Mouse (Mus musculus) hindbrain, embryonic 14.5 days (tissue): ENCODE data around the gene Lrsam1. TPM values are rescaled to one million over a fixed set of nuclear protein-coding genes. Genes with fewer than 3 reads are reported as not detected.

Source experiments
- ATAC-seq: fragments of 200-750 bp; cut with Nextera tagmentation; 2 replicates; pipeline ENCODE4 v1.8.0; 2017; ENCODE audit warnings: moderate number of reproducible peaks, mild to moderate bottlenecking, moderate TSS enrichment, moderate library complexity; ENCODE audit not compliant: low FRiP score
- DNase-seq: peaks from one replicate; pipeline ENCODE4 v3.0.0-alpha.2; 2015; ENCODE audit warnings: low spot score
- H3K27ac ChIP-seq: fragments of 300-500 bp; sonication (generic); 2 replicates; pipeline ENCODE4 v1.5.1; 2014; ENCODE audit warnings: mild to moderate bottlenecking, moderate library complexity
- H3K27me3 ChIP-seq: fragments of 300-500 bp; sonication (generic); 2 replicates; pipeline ENCODE4 v1.6.1; 2014; ENCODE audit warnings: mild to moderate bottlenecking, low read length, mixed read lengths; ENCODE audit not compliant: control insufficient read depth, insufficient read depth
- H3K36me3 ChIP-seq: fragments of 300-500 bp; sonication (generic); replicated peaks from 2 replicates; pipeline ENCODE4 v1.6.1; 2014; ENCODE audit not compliant: control insufficient read depth, insufficient read depth
- H3K4me1 ChIP-seq: fragments of 300-500 bp; sonication (generic); replicated peaks from 2 replicates; pipeline ENCODE4 v1.6.1; 2014; ENCODE audit warnings: antibody characterized with exemption, low read length, mixed read lengths; ENCODE audit not compliant: control insufficient read depth, insufficient read depth
- H3K4me2 ChIP-seq: fragments of 300-500 bp; sonication (generic); replicated peaks from 2 replicates; pipeline ENCODE4 v1.6.1; 2014; ENCODE audit warnings: mild to moderate bottlenecking, moderate library complexity
- H3K4me3 ChIP-seq: fragments of 300-500 bp; sonication (generic); replicated peaks from 2 replicates; pipeline ENCODE4 v1.5.1; 2014; ENCODE audit warnings: mild to moderate bottlenecking, low read length
- H3K9ac ChIP-seq: fragments of 300-500 bp; sonication (generic); 2 replicates; pipeline ENCODE4 v1.6.1; 2014
- H3K9me3 ChIP-seq: fragments of 300-500 bp; sonication (generic); 2 replicates; pipeline ENCODE4 v1.6.1; 2016; ENCODE audit warnings: low read length; ENCODE audit not compliant: control insufficient read depth
- WGBS: fragments of 180-500 bp; shearing (Covaris S2); extraction: QIAGEN DNeasy Blood & Tissue Kit; methylation state at CpG from one replicate; pipeline ENCODE4 v1.1.7; 2014; 5-methylcytosine and 5-hydroxymethylcytosine counted together
- polyA plus RNA-seq: library from polyadenylated mRNA; unstranded; fragments of >200 nt; fragmentation: Nextera tagmentation; extraction: Ambion mirVana; gene quantifications from 2 replicates; pipeline ENCODE4 v1.2.1, GENCODE M21; 2014

The Lrsam1 gene
- polyA plus RNA-seq, 1 experiment from 2014 or later: 20.2 TPM

- Histone ChIP-seq H3K4me3 (no peak overlapping the region), H3K4me1 (peaks cover 13% of the 10 kb centered on the region), H3K9ac (no peak overlapping the region), H3K4me2 (no peak overlapping the region), H3K27ac (no peak overlapping the region), H3K9me3 (no peaks in the 10 kb centered on the region), H3K36me3 (peaks cover 33% of the 10 kb centered on the region), H3K27me3 (no peaks in the 10 kb centered on the region)
- ATAC-seq (no peak), DNase-seq (no peak)
- WGBS: 29% methylated on average over 9 of the region's 9 CpGs
Measured at GRCm38 (mm10) chr2:32971235-32971634, 9.8 kb upstream of the Lrsam1 start.

DNA sequence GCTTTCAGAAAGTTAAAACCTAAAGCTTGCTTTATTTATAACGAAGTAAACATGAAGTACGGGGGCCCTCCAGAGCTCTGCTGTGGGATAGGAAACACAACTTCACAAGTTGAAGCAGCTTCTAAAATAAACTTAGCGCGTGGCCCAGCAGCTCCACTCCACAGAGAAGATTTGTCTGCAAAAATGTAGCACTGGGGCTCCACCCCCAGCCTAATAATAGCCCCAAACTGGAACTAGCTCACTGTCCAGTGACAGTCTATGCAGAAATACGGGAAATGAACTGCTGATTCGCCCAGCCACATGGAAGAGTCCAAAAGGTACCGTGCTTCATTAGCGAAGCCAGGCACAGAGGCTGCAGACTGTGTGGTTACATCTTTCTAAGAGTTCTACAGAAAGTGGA is 7.9 kb upstream of the Lrsam1 start:
- Histone ChIP-seq H3K27ac (no peak overlapping the region), H3K4me1 (peaks cover 16% of the 10 kb centered on the region), H3K27me3 (no peaks in the 10 kb centered on the region), H3K4me3 (no peak overlapping the region), H3K9ac (no peak overlapping the region), H3K4me2 (no peak overlapping the region), H3K9me3 (no peaks in the 10 kb centered on the region), H3K36me3 (peaks cover 33% of the 10 kb centered on the region)
- no peak for DNase-seq
- ATAC-seq: no peak
- 87% methylated on average over 8 of the region's 8 CpGs for WGBS

- no peaks in the 10 kb centered on the region for H3K9me3 ChIP-seq
- H3K4me2 ChIP-seq: peak overlapping the region; percentile 88
- peak overlapping the region; percentile 55; the same call in 1 of the 2 replicates for H3K4me3 ChIP-seq
- H3K27ac ChIP-seq: no peak overlapping the region
- WGBS: 85% methylated on average over 9 of the region's 9 CpGs
- no peaks in the 10 kb centered on the region for H3K27me3 ChIP-seq
- ATAC-seq: no peak
- H3K9ac ChIP-seq: peak overlapping the region; percentile 71; the same call in 1 of the 2 replicates
- H3K4me1 ChIP-seq: peaks cover 16% of the 10 kb centered on the region
- no peak for DNase-seq
- H3K36me3 ChIP-seq: peaks cover 33% of the 10 kb centered on the region
Measured at GRCm38 (mm10) chr2:32968024-32968614, 6.7 kb upstream of the Lrsam1 start.

- peaks cover 24% of the 10 kb centered on the region for H3K4me1 ChIP-seq
- H3K9ac ChIP-seq: peak overlapping the region; percentile 71
- peaks cover 30% of the 10 kb centered on the region for H3K36me3 ChIP-seq
- peak overlapping the region; percentile 88 for H3K4me2 ChIP-seq
- peak overlapping the region; percentile 93 for H3K27ac ChIP-seq
- H3K9me3 ChIP-seq: no peaks in the 10 kb centered on the region
- WGBS: 1% methylated on average over 54 of the region's 55 CpGs
- peak overlapping the region; percentile 55 for H3K4me3 ChIP-seq
- H3K27me3 ChIP-seq: no peaks in the 10 kb centered on the region
- ATAC-seq: peak; percentile 91
- peak; percentile 91 for DNase-seq
Measured at GRCm38 (mm10) chr2:32966689-32967631, 5.5 kb upstream of the Lrsam1 start.

GRCm38 (mm10) chr2:32966184-32966688 is 4.8 kb upstream of the Lrsam1 start:
- Histone ChIP-seq H3K9me3 (no peaks in the 10 kb centered on the region), H3K4me1 (peaks cover 24% of the 10 kb centered on the region), H3K27me3 (no peaks in the 10 kb centered on the region), H3K4me3 (peak overlapping the region; percentile 55), H3K36me3 (peaks cover 27% of the 10 kb centered on the region), H3K27ac (peak overlapping the region; percentile 93), H3K9ac (peak overlapping the region; percentile 71), H3K4me2 (peak overlapping the region; percentile 88)
- no peak for ATAC-seq
- 12% methylated on average over 13 of the region's 13 CpGs for WGBS
- DNase-seq: no peak

DNA sequence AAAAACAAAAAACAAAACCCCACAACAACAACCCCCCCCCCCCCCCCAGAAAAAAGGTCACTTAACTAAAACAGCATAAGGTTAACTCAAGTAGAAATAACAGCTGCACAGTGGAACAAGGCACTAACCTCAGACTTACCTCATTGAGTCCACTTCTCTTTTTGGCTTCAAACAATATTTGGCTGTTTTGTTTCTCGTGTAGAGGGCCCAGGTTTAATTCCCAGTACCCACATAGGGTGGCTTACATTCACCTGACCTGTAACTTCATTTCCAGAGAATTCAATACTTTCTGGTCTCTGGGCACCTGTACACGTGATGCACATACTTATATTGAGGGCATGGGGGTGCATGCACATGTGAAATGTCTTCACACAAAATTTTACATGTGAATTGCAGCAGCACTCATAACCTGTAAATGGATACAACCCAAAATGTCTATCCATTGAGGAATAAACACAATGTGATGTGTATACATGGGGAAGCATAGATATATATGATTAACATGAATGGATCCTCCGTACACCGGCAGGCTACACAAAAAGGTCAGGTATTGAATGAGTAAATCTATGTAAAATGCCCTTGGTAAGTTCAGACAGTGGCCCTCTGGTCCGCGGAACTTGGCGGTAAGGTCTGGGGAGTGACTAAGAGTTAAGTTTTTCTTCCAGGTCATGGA is 4.2 kb upstream of the Lrsam1 start:
- WGBS: 20% methylated on average over 7 of the region's 7 CpGs
- H3K36me3 ChIP-seq: peaks cover 27% of the 10 kb centered on the region
- H3K4me3 ChIP-seq: no peak overlapping the region; the same call in 1 of the 2 replicates
- DNase-seq (no peak), ATAC-seq (no peak)
- no peak overlapping the region; the same call in 1 of the 2 replicates for H3K27ac ChIP-seq
- H3K9me3 ChIP-seq: no peaks in the 10 kb centered on the region
- H3K27me3 ChIP-seq: no peaks in the 10 kb centered on the region
- peak overlapping the region; percentile 88; the same call in 1 of the 2 replicates for H3K4me2 ChIP-seq
- H3K4me1 ChIP-seq: peaks cover 30% of the 10 kb centered on the region
- H3K9ac ChIP-seq: peak overlapping the region; percentile 71

DNA sequence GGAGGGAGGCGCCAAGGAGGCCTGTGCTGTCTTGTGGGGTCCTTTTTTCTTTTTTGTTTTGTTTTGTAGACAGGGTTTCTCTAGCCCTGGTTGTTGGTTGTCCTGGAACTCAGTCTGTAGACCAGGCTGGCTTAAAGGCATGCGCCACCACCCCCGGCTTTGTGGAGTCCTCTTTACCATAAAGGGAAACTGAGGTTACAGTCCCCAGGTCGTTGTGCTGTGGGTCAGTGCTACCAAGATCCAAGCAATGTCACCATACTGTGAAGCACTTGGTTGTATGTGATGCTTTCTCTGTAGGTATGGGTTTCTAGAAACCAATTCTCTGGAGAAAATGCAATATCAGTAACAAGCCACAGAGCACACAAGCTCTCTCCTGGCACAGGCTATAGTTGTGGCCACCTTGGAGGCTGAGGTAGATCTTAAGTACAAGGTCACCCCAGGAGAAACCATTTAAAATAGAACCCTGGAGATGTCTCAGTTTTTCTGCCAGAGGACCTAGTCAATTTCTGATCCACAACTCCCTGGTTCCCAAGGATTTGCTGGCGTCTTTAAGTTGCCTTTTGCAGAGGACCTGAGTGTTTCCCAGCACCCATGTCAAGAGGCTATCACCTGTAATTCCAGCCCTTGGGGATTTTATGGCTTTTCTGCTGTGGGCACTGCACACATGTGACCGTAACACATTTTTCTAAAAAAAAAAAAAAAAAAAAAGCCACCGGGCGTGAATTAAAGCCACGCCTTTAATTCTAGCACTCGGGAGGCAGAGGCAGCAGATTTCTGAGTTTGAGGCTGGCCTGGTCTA is 3.4 kb upstream of the Lrsam1 start:
- Histone ChIP-seq H3K9ac (no peak overlapping the region), H3K4me3 (no peak overlapping the region), H3K4me1 (peaks cover 35% of the 10 kb centered on the region), H3K27ac (no peak overlapping the region), H3K36me3 (peaks cover 27% of the 10 kb centered on the region), H3K4me2 (no peak overlapping the region), H3K27me3 (no peaks in the 10 kb centered on the region), H3K9me3 (no peaks in the 10 kb centered on the region)
- ATAC-seq: no peak
- no peak for DNase-seq
- WGBS: 32% methylated on average over 10 of the region's 10 CpGs

- WGBS: 82% methylated on average over 1 of the region's 1 CpGs
- 0 out of 2 replicates have a peak overlapping the region, but pooled peaks have one; percentile 86 for H3K4me2 ChIP-seq
- no peak overlapping the region for H3K27ac ChIP-seq
- H3K9me3 ChIP-seq: no peaks in the 10 kb centered on the region
- ATAC-seq: no peak
- peaks cover 27% of the 10 kb centered on the region for H3K36me3 ChIP-seq
- peaks cover 35% of the 10 kb centered on the region for H3K4me1 ChIP-seq
- no peaks in the 10 kb centered on the region for H3K27me3 ChIP-seq
- H3K9ac ChIP-seq: no peak overlapping the region
- DNase-seq: no peak
- no peak overlapping the region for H3K4me3 ChIP-seq
Measured at GRCm38 (mm10) chr2:32963981-32964380, 2.6 kb upstream of the Lrsam1 start.
